Mouse (Mus musculus): ENCODE data around the gene Hapln4. TPM values are rescaled to one million over a fixed set of nuclear protein-coding genes. Genes with fewer than 3 reads are reported as not detected.

The Hapln4 gene
- total RNA-seq, 2 experiments from 2014 or later = not detected

- no peak for ATAC-seq (replicated peaks; ENCODE audit: poor library complexity, severe bottlenecking)
Observed at GRCm38 (mm10) chr8:70092786-70093185, 9.5 kb downstream of the Hapln4 start.

- ATAC-seq (replicated peaks; ENCODE audit: poor library complexity, severe bottlenecking) = no peak
Observed at GRCm38 (mm10) chr8:70099276-70099675, 16.0 kb downstream of the Hapln4 start.

GRCm38 (mm10) chr8:70100241-70100640, 17.0 kb downstream of the Hapln4 start:
- ATAC-seq (replicated peaks; ENCODE audit: poor library complexity, severe bottlenecking) = no peak

GRCm38 (mm10) chr8:70104506-70104905, 21.2 kb downstream of the Hapln4 start:
- ATAC-seq (replicated peaks; ENCODE audit: poor library complexity, severe bottlenecking) = peak; percentile 78

- ATAC-seq (replicated peaks; ENCODE audit: poor library complexity, severe bottlenecking) = no peak
Observed at GRCm38 (mm10) chr8:70104922-70105321, 21.7 kb downstream of the Hapln4 start.

- no peak for ATAC-seq (replicated peaks; ENCODE audit: poor library complexity, severe bottlenecking)
Observed at GRCm38 (mm10) chr8:70110451-70110850, 27.2 kb downstream of the Hapln4 start.

GRCm38 (mm10) chr8:70111192-70111795, 28.0 kb downstream of the Hapln4 start:
- ATAC-seq (replicated peaks; ENCODE audit: poor library complexity, severe bottlenecking) = no peak

- no peak for ATAC-seq (replicated peaks; ENCODE audit: poor library complexity, severe bottlenecking)
Observed at GRCm38 (mm10) chr8:70112401-70113016, 29.3 kb downstream of the Hapln4 start.

- peak; percentile 75 for ATAC-seq (replicated peaks; ENCODE audit: poor library complexity, severe bottlenecking)
Observed at GRCm38 (mm10) chr8:70114488-70114887, 31.2 kb downstream of the Hapln4 start.

GRCm38 (mm10) chr8:70114892-70115291, 31.6 kb downstream of the Hapln4 start:
- ATAC-seq (replicated peaks; ENCODE audit: poor library complexity, severe bottlenecking) = no peak

GRCm38 (mm10) chr8:70117611-70118010, 34.4 kb downstream of the Hapln4 start:
- peak; percentile 66 for ATAC-seq (replicated peaks; ENCODE audit: poor library complexity, severe bottlenecking)

GRCm38 (mm10) chr8:70118726-70119700, 35.8 kb downstream of the Hapln4 start:
- no peak for ATAC-seq (replicated peaks; ENCODE audit: poor library complexity, severe bottlenecking)

- no peak; the same call in 1 of the 2 replicates for ATAC-seq (replicated peaks; ENCODE audit: poor library complexity, severe bottlenecking)
Observed at GRCm38 (mm10) chr8:70120667-70121066, 37.4 kb downstream of the Hapln4 start, which contains the start of gene Ncan. Gene Ncan, minus strand, starts transcription at chr8:70120873.

GRCm38 (mm10) chr8:70122863-70123262, 39.6 kb downstream of the Hapln4 start:
- ATAC-seq (replicated peaks; ENCODE audit: poor library complexity, severe bottlenecking) = 0 out of 2 replicates have a peak, but pooled peaks have one; percentile 41

GRCm38 (mm10) chr8:70124992-70125391, 41.7 kb downstream of the Hapln4 start:
- no peak for ATAC-seq (replicated peaks; ENCODE audit: poor library complexity, severe bottlenecking)

- ATAC-seq (replicated peaks; ENCODE audit: poor library complexity, severe bottlenecking) = no peak
Observed at GRCm38 (mm10) chr8:70128435-70128834, 45.2 kb downstream of the Hapln4 start.

- ATAC-seq (replicated peaks; ENCODE audit: poor library complexity, severe bottlenecking) = no peak
Observed at GRCm38 (mm10) chr8:70129309-70129952, 46.2 kb downstream of the Hapln4 start.

GRCm38 (mm10) chr8:70130066-70130465, 46.8 kb downstream of the Hapln4 start:
- ATAC-seq (replicated peaks; ENCODE audit: poor library complexity, severe bottlenecking) = no peak

- ATAC-seq (replicated peaks; ENCODE audit: poor library complexity, severe bottlenecking) = peak; percentile 93
Observed at GRCm38 (mm10) chr8:70131166-70131883, 48.1 kb downstream of the Hapln4 start, which contains the start of gene Nr2c2ap. Gene Nr2c2ap, plus strand, starts transcription at chr8:70131333.

- ATAC-seq (replicated peaks; ENCODE audit: poor library complexity, severe bottlenecking) = no peak
Observed at GRCm38 (mm10) chr8:70134086-70134485, 50.8 kb downstream of the Hapln4 start.
